40 mouse cellular contexts compared by ENCODE assay signal in the genomic region with DNA sequence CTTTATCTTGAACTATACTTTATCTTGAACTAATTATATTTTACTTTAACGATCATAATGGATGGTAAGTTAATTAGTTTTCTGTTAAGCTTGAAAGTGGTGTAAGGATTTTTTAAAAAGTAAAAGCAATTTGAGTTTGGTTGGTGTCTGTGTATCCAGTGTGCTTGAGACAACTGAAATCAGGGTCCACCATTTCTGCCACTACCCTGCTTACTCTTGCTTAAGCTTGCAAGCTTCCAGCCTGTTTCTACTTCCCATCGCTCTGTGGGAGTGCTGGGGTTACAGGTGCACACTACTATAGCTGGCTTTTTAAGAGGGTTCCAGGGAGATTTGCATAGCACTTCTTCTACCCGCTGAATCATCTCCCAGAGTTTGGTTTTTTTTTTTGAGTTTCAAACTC. TPM values are rescaled to one million over a fixed set of nuclear protein-coding genes. Genes with fewer than 3 reads are reported as not detected.
"Had no signal": no experiment of that assay in that cellular context is flagged by ENCODE, and none has a peak within 500 bp of the region (broad histone marks: within the 10 kb centered on the region; RNA-seq: fewer than 3 reads in every experiment).

No protein-coding gene starts in this region.

- H3K27ac ChIP-seq: heart, embryonic 10.5 days; heart, embryonic 13.5 days; heart, embryonic 15.5 days; hindbrain, embryonic 10.5 days; hindbrain, embryonic 12.5 days; hindbrain, embryonic 13.5 days; hindbrain, embryonic 14.5 days; hindbrain, embryonic 15.5 days; hindbrain, postnatal 0 days; intestine, embryonic 15.5 days; kidney, embryonic 15.5 days; kidney, postnatal 0 days; layer of hippocampus, adult 2 months; left cerebral cortex, adult 2 months had no signal

- DNase-seq: heart, postnatal 10 days; heart, postnatal 14 days; heart, postnatal 36 days; kidney, adult 11 months; kidney, adult 18-20 months; kidney, adult 2 months; kidney, adult 8-10 months; kidney, adult 9 months; kidney, postnatal 10 days; kidney, postnatal 14 days; kidney, postnatal 25 days; kidney, postnatal 36 days; kidney, postnatal 4 days; layer of hippocampus, adult 9-11 months; layer of hippocampus, postnatal 36 days had no signal

- ATAC-seq: hindbrain, embryonic 16.5 days; hindbrain, postnatal 0 days; inflammation-experienced regulatory T-cells, adult 6 months; intestine, embryonic 15.5 days; intestine, embryonic 16.5 days; intestine, postnatal 0 days had no signal

- H3K4me2 ChIP-seq: heart, embryonic 11.5 days; heart, embryonic 12.5 days; heart, embryonic 13.5 days; heart, embryonic 15.5 days; hindbrain, embryonic 12.5 days; hindbrain, embryonic 13.5 days; hindbrain, embryonic 14.5 days; hindbrain, embryonic 15.5 days; intestine, embryonic 15.5 days; kidney, embryonic 15.5 days had no signal

- H3K9me3 ChIP-seq: heart, embryonic 10.5 days; heart, embryonic 13.5 days; heart, embryonic 15.5 days; hindbrain, embryonic 10.5 days; hindbrain, embryonic 12.5 days; hindbrain, embryonic 13.5 days; hindbrain, embryonic 15.5 days; intestine, embryonic 15.5 days; kidney, embryonic 15.5 days had no signal

- H3K27me3 ChIP-seq: heart, embryonic 12.5 days; heart, embryonic 13.5 days; heart, embryonic 15.5 days; hindbrain, embryonic 12.5 days; hindbrain, embryonic 13.5 days; hindbrain, embryonic 15.5 days; intestine, embryonic 15.5 days; kidney, embryonic 15.5 days had no signal

- H3K4me1 ChIP-seq: heart, embryonic 12.5 days; heart, embryonic 13.5 days; heart, embryonic 15.5 days; hindbrain, embryonic 10.5 days; hindbrain, embryonic 13.5 days; hindbrain, embryonic 15.5 days; intestine, embryonic 15.5 days had no signal

- H3K36me3 ChIP-seq: heart, embryonic 10.5 days; heart, embryonic 12.5 days; heart, embryonic 13.5 days; heart, embryonic 15.5 days; hindbrain, embryonic 10.5 days; hindbrain, embryonic 12.5 days; hindbrain, embryonic 13.5 days; hindbrain, embryonic 15.5 days; intestine, embryonic 15.5 days had no signal

- H3K4me3 ChIP-seq: heart, embryonic 10.5 days; heart, embryonic 12.5 days; heart, embryonic 13.5 days; heart, embryonic 15.5 days; hindbrain, embryonic 10.5 days; hindbrain, embryonic 12.5 days; hindbrain, embryonic 13.5 days; hindbrain, embryonic 15.5 days; intestine, embryonic 15.5 days; kidney, embryonic 15.5 days; layer of hippocampus, adult 2 months; left cerebral cortex, adult 2 months had no signal

- H3K9ac ChIP-seq: heart, embryonic 12.5 days; heart, embryonic 13.5 days; heart, embryonic 15.5 days; hindbrain, embryonic 12.5 days; hindbrain, embryonic 13.5 days; hindbrain, embryonic 14.5 days; hindbrain, embryonic 15.5 days; intestine, embryonic 15.5 days; kidney, embryonic 15.5 days had no signal

RNA-seq across cellular contexts. Expression of gene Mlana, which starts 11.8 kb away (rescaled TPM):
- total RNA-seq: hematopoietic stem cell, adult 5-6 weeks; hindbrain, postnatal 0 days had no signal
- polyA plus RNA-seq: hindbrain, embryonic 12.5 days; hindbrain, embryonic 13.5 days; hindbrain, embryonic 14.5 days; hindbrain, embryonic 15.5 days; hindbrain, embryonic 16.5 days; hindbrain, postnatal 0 days; inflammation-experienced regulatory T-cells, adult 6 months; intestine, embryonic 14.5 days; intestine, embryonic 15.5 days; intestine, embryonic 16.5 days; kidney, adult 2 months; kidney, embryonic 14.5 days; kidney, embryonic 15.5 days; kidney, embryonic 16.5 days; kidney, postnatal 0 days; large intestine, adult 2 months had no signal
